Comparison of ENCODE assay signal across 8 mouse cellular contexts in genomic region chr19:4810309-4810708, GRCm38 (mm10). TPM values are rescaled to one million over a fixed set of nuclear protein-coding genes. Genes with fewer than 3 reads are reported as not detected.
DNase-seq lines count a peak whose midpoint lies in the region; ATAC-seq and TF ChIP-seq lines count a peak whose summit lies in the region.

No protein-coding gene starts in this region.

- peak overlapping the region; percentile 83 for H3K4me3 ChIP-seq in heart, embryonic 15.5 days
- peak overlapping the region; percentile 77 to 92 for H3K4me3 ChIP-seq in ES-E14 (ENCODE audit: insufficient read depth in 1 of 2, low read depth in 1 of 2, low read length in 2 of 2, poor library complexity in 1 of 2, severe bottlenecking in 1 of 2)
- H3K4me3 ChIP-seq in forebrain, embryonic 16.5 days (replicated peaks; ENCODE audit: low read length): peak overlapping the region; percentile 66
- peak overlapping the region; percentile 96 for H3K4me3 ChIP-seq in midbrain, embryonic 10.5 days

- peak overlapping the region; percentile 89 for H3K4me2 ChIP-seq in heart, embryonic 15.5 days
- H3K4me2 ChIP-seq in forebrain, embryonic 16.5 days (ENCODE audit: low read length): peak overlapping the region; percentile 97

- no peaks in the 10 kb centered on the region; the same call in 1 of the 2 replicates for H3K9me3 ChIP-seq in heart, embryonic 15.5 days (replicated peaks)
- no peaks in the 10 kb centered on the region for H3K9me3 ChIP-seq in ES-E14 (ENCODE audit: control insufficient read depth, insufficient read depth, low read depth, low read length)
- H3K9me3 ChIP-seq in forebrain, embryonic 16.5 days (ENCODE audit: control insufficient read depth, low read length): no peaks in the 10 kb centered on the region
- H3K9me3 ChIP-seq in midbrain, embryonic 10.5 days (replicated peaks): no peaks in the 10 kb centered on the region

- H3K9ac ChIP-seq in heart, embryonic 15.5 days: peak overlapping the region; percentile 84
- H3K9ac ChIP-seq in ES-E14 (ENCODE audit: insufficient read depth, low read depth, low read length, poor library complexity, severe bottlenecking): peak overlapping the region; percentile 97
- H3K9ac ChIP-seq in forebrain, embryonic 16.5 days (replicated peaks; ENCODE audit: low read depth, low read length): peak overlapping the region; percentile 59

- no peaks in the 10 kb centered on the region for H3K36me3 ChIP-seq in heart, embryonic 15.5 days
- peaks cover 2% of the 10 kb centered on the region; the same call in 1 of the 2 replicates for H3K36me3 ChIP-seq in ES-E14 (ENCODE audit: control insufficient read depth, insufficient read depth, low read length, poor library complexity, severe bottlenecking)
- H3K36me3 ChIP-seq in forebrain, embryonic 16.5 days (ENCODE audit: control insufficient read depth, insufficient read depth): no peaks in the 10 kb centered on the region
- H3K36me3 ChIP-seq in midbrain, embryonic 10.5 days: peaks cover 17% of the 10 kb centered on the region

- no peak for DNase-seq in heart, adult 18-20 months
- DNase-seq in ES-E14 (ENCODE audit: low read depth, low spot score): peak; percentile 94
- no peak for DNase-seq in midbrain, embryonic 10.5 days (ENCODE audit: low spot score)
- DNase-seq in cerebellum, postnatal 25 days: no peak
- no peak for DNase-seq in embryo, embryonic 11 days
- DNase-seq in adrenal gland, adult 18-20 months (ENCODE audit: low spot score in 2 of 2): no peak

- H3K27me3 ChIP-seq in heart, embryonic 15.5 days: no peaks in the 10 kb centered on the region
- no peaks in the 10 kb centered on the region for H3K27me3 ChIP-seq in forebrain, embryonic 16.5 days (replicated peaks; ENCODE audit: control insufficient read depth, insufficient read depth, low read length)
- no peaks in the 10 kb centered on the region for H3K27me3 ChIP-seq in midbrain, embryonic 10.5 days (ENCODE audit: low read depth, poor library complexity, severe bottlenecking)

- peak overlapping the region; percentile 93 for H3K27ac ChIP-seq in heart, embryonic 15.5 days
- peak overlapping the region; percentile 100 for H3K27ac ChIP-seq in ES-E14 (ENCODE audit: insufficient read depth, low read depth, low read length, poor library complexity, severe bottlenecking)
- H3K27ac ChIP-seq in forebrain, embryonic 16.5 days (ENCODE audit: low read length): peak overlapping the region; percentile 88; the same call in 1 of the 2 replicates
- H3K27ac ChIP-seq in midbrain, embryonic 10.5 days (replicated peaks): peak overlapping the region; percentile 95

- H3K4me1 ChIP-seq in heart, embryonic 15.5 days (replicated peaks): peaks cover 19% of the 10 kb centered on the region
- H3K4me1 ChIP-seq in ES-E14 (ENCODE audit: control insufficient read depth in 2 of 2, insufficient read depth in 2 of 2, low read length in 2 of 2, poor library complexity in 1 of 2): peaks cover 3 to 8% of the 10 kb centered on the region in 2 experiments
- H3K4me1 ChIP-seq in forebrain, embryonic 16.5 days (replicated peaks; ENCODE audit: control insufficient read depth, insufficient read depth, low read length): peaks cover 26% of the 10 kb centered on the region
- H3K4me1 ChIP-seq in midbrain, embryonic 10.5 days: peaks cover 28% of the 10 kb centered on the region

- WGBS in heart, embryonic 15.5 days: under 1% methylated on average over 14 of the region's 14 CpGs
- WGBS in forebrain, embryonic 16.5 days: 0% methylated on average over 14 of the region's 14 CpGs
- WGBS in midbrain, embryonic 10.5 days: under 1% methylated on average over 14 of the region's 14 CpGs

- in situ Hi-C loops in ES-E14 (cut with MboI; ENCODE audit: low sequenced_read_pairs in 2 of 2, unreplicated experiment in 2 of 2): no loop called here

- no peak for ATAC-seq in heart, embryonic 15.5 days (replicated peaks; ENCODE audit: insufficient number of reproducible peaks, insufficient read depth, low FRiP score, low read depth)
- no peak for ATAC-seq in forebrain, embryonic 16.5 days

TF ChIP-seq in ES-E14, 5 proteins besides CTCF, POLR2A, EP300 and RAD21:
- TF ChIP-seq HCFC1 (IDR thresholded peaks at IDR 0.05; ENCODE audit: borderline replicate concordance, insufficient read depth, low read length) (no peak), CHD2 (IDR thresholded peaks at IDR 0.05; ENCODE audit: low read depth, low read length) (peak; percentile 75), MAFK (IDR thresholded peaks at IDR 0.05; ENCODE audit: insufficient read depth, low read depth, low read length) (no peak)

RNA-seq across cellular contexts. Expression of gene Gm21992, which starts 1.1 kb away (rescaled TPM):
- 22.6 and 30.5 TPM in 2 replicates for polyA plus RNA-seq in heart, embryonic 15.5 days (2015; fragmentation: Nextera tagmentation; extraction: Ambion mirVana)
- total RNA-seq in heart, adult 18-20 months (2021): 10 to 100 TPM; 15.4 to 19.4 TPM
- total RNA-seq in ES-E14 (2012; rRNA removed): 40.0 and 49.8 TPM in 2 replicates
- 29.8 and 32.7 TPM in 2 replicates for polyA plus RNA-seq in forebrain, embryonic 16.5 days (2015; fragmentation: Nextera tagmentation; extraction: Ambion mirVana)
- polyA plus RNA-seq in midbrain, embryonic 10.5 days (2016; fragmentation: Nextera tagmentation; extraction: Ambion mirVana): 35.3 and 37.6 TPM in 2 replicates
- 10 to 100 TPM; 28.1 to 30.6 TPM for total RNA-seq in adrenal gland, adult 18-20 months (2021)

RNA-seq across cellular contexts. Expression of gene Rbm14, which starts 1.1 kb away (rescaled TPM):
- 40.2 and 51.1 TPM in 2 replicates for polyA plus RNA-seq in heart, embryonic 15.5 days (2015; fragmentation: Nextera tagmentation; extraction: Ambion mirVana)
- total RNA-seq in heart, adult 18-20 months (2021): 10 to 100 TPM; 16.6 to 17.9 TPM
- total RNA-seq in ES-E14 (2012; rRNA removed): 91.7 and 99.1 TPM in 2 replicates
- polyA plus RNA-seq in forebrain, embryonic 16.5 days (2015; fragmentation: Nextera tagmentation; extraction: Ambion mirVana): 86.0 and 91.1 TPM in 2 replicates
- 136 TPM in 2 replicates for polyA plus RNA-seq in midbrain, embryonic 10.5 days (2016; fragmentation: Nextera tagmentation; extraction: Ambion mirVana)
- total RNA-seq in adrenal gland, adult 18-20 months (2021): 10 to 100 TPM; 46.1 to 59.0 TPM

RNA-seq across cellular contexts. Expression of gene Rbm4, which starts 16.6 kb away (rescaled TPM):
- 42.2 and 54.1 TPM in 2 replicates for polyA plus RNA-seq in heart, embryonic 15.5 days (2015; fragmentation: Nextera tagmentation; extraction: Ambion mirVana)
- total RNA-seq in heart, adult 18-20 months (2021): 10 to 100 TPM; 38.8 to 43.3 TPM
- 122 and 134 TPM in 2 replicates for total RNA-seq in ES-E14 (2012; rRNA removed)
- polyA plus RNA-seq in forebrain, embryonic 16.5 days (2015; fragmentation: Nextera tagmentation; extraction: Ambion mirVana): 98.5 and 110 TPM in 2 replicates
- 93.6 and 108 TPM in 2 replicates for polyA plus RNA-seq in midbrain, embryonic 10.5 days (2016; fragmentation: Nextera tagmentation; extraction: Ambion mirVana)
- 10 to 100 TPM; 64.1 to 66.8 TPM for total RNA-seq in adrenal gland, adult 18-20 months (2021)

RNA-seq across cellular contexts. Expression of gene Ccs, which starts 28.8 kb away (rescaled TPM):
- polyA plus RNA-seq in heart, embryonic 15.5 days (2015; fragmentation: Nextera tagmentation; extraction: Ambion mirVana): 33.4 and 41.7 TPM in 2 replicates
- total RNA-seq in heart, adult 18-20 months (2021): 10 to 100 TPM; 30.0 to 30.6 TPM
- total RNA-seq in ES-E14 (2012; rRNA removed): 49.9 and 53.0 TPM in 2 replicates
- 34.7 and 38.6 TPM in 2 replicates for polyA plus RNA-seq in forebrain, embryonic 16.5 days (2015; fragmentation: Nextera tagmentation; extraction: Ambion mirVana)
- polyA plus RNA-seq in midbrain, embryonic 10.5 days (2016; fragmentation: Nextera tagmentation; extraction: Ambion mirVana): 41.6 and 43.1 TPM in 2 replicates
- 100 to 1,000 TPM in 1 of 2 experiments, 10 to 100 TPM in 1; 94.4 to 109 TPM for total RNA-seq in adrenal gland, adult 18-20 months (2021)

RNA-seq across cellular contexts. Expression of gene Ccdc87, which starts 28.9 kb away (rescaled TPM):
- polyA plus RNA-seq in heart, embryonic 15.5 days (2015; fragmentation: Nextera tagmentation; extraction: Ambion mirVana): 0.04 and 0.05 TPM in 2 replicates
- under 1 TPM in 1 of 2 experiments, not detected in 1; 0.10 TPM for total RNA-seq in heart, adult 18-20 months (2021)
- total RNA-seq in ES-E14 (2012; rRNA removed): 0.13 and 0.16 TPM in 2 replicates
- 0.61 and 0.62 TPM in 2 replicates for polyA plus RNA-seq in forebrain, embryonic 16.5 days (2015; fragmentation: Nextera tagmentation; extraction: Ambion mirVana)
- polyA plus RNA-seq in midbrain, embryonic 10.5 days (2016; fragmentation: Nextera tagmentation; extraction: Ambion mirVana): 0.07 and 0.14 TPM in 2 replicates
- under 1 TPM in 1 of 2 experiments, not detected in 1; 0.13 TPM for total RNA-seq in adrenal gland, adult 18-20 months (2021)
